Mouse (Mus musculus): ENCODE results near the gene Tmc4.

The Tmc4 gene

GRCm38 (mm10) chr7:3692382-3692986, 15.1 kb upstream of the Tmc4 start, which contains the start of gene Tsen34:
Gene Tsen34, plus strand, starts transcription at chr7:3692863.
- DNase-seq (ENCODE audit: low spot score in 2 of 2): no peak

DNA sequence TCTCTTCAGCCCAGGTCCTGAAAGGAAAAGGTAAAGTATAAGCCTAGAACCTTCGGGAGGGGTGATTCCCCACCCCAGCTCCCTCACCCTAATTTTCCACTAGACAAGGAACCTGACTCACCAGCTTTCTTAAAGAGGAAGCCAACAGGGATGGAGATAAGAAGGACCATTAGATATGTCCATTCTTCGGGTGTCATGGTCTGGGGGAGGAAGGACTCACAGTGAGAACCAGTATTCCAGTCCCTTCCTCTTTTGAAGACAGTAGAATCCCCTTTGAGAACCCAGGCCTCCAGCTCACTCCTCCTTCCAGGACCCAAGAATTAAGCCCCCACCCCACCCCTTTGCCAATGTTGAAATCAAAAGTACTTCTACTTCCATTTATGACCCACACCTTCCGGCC, 14.6 kb upstream of the Tmc4 start:
- DNase-seq (ENCODE audit: low spot score in 2 of 2): no peak

DNA sequence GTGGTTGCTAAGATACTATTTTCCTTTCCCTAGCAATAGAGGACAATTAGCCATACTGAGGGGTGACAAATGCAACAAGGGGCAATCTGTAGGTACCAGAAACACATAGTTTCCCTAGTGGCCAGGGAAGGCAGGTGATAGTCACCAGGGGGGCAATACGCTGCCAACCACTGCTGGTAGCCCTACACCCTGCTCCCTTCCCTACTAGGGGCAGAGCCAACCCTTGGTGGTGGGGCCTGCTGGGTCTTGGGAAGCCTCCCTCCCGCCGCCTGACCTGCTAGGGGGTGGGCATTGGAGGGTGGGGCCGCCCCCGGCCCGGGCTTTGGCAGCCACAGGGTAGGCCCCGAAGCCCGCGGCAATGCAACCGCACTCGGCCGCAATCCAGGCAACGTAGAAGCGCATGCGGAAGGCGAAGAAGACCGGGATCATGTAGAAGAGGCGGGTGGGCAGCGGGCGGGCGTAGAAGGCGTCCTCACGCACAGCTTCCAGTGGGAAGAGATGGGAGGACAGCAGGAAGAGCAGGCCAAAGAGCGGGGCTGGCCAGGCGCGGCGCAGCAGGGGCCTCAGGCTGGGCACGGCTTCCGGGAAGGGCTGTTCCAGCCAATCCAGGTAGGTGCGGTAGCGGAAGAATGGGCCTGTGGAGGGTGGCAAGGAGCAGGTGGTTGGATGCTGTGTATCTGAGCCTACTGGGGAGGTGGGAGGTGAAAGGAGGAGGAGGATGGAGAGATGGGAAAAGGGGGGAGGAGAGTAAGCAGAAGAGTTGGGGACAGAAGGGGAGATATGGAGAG, 8.2 kb upstream of the Tmc4 start:
- DNase-seq (ENCODE audit: low spot score in 2 of 2): no peak

DNA sequence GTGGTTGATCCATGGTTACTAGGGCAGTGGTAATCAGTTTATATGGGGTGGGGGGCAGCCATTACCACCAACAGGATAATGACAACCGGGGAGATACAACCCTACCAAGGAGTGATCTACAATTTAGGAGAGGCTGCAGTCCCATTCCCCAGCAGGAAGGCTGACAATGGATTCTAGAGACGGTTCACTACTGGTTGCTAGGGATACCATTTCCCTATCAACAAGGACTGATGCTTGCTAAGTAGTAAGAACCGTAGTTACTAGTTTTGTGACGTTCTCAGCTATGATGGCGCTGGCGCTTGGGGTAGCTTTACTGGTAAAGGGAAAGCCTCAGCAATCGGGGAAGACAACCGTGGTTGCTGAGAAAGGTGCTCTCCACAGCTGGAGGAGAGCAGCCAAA, 7.3 kb upstream of the Tmc4 start:
- DNase-seq (ENCODE audit: low spot score in 2 of 2): no peak

DNA sequence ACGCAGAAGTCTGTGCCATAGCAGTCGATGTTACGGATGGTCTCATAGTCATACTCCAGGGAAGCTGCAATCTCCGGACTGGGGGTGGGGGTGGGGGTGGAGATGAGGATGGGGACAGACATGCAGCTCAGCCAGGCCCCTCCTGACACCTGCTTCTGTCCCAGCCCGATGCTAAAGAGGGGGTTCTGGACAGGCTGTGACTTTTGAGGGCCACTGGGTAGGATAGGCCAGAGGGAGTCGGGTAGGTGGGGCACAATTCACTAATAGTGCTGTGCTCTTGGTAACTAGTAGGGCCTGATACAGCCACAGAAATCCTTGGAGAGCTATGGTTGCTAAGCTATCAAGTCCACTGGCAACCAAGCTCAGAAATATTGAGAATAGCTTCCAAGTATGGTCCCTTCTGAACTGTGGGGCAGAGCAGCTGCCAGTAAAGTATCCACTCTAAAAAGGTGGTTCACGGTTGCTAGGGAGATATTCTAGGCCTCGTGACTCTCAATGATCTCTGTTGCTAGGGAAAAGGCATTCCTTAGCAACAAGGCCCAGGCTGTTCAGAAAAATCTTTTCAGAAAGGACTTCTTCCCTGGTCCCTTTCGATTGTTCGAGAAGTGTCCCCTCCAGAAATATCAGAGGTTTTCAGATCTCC, 6.7 kb upstream of the Tmc4 start:
- DNase-seq (ENCODE audit: low spot score in 2 of 2): no peak

DNA sequence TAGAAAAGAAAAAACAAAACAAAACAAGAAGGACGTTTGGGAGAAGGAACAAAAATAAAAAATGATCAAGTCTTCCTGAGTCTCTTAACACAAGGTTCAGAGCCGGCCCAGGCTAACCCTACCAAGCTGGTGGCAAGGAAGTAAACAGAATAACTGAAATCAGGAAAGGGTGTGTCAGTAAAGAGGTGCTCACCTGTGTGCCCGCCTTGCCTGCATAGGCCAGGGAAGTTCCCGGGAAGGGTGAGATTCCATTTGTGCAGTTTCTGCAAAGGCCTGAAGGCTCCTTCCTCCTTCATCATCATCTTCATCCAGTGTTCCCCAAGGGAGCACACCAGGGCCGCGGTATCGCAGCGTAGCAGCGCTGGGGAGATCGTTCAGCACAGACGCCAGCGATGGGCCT, 982 bp downstream of the Tmc4 start:
- no peak for DNase-seq (ENCODE audit: low spot score in 2 of 2)

GRCm38 (mm10) chr7:3675228-3675548, 2.2 kb downstream of the Tmc4 start:
- DNase-seq (ENCODE audit: low spot score in 2 of 2): no peak

GRCm38 (mm10) chr7:3674507-3675227, 2.7 kb downstream of the Tmc4 start:
- DNase-seq (ENCODE audit: low spot score in 2 of 2): peak; percentile 64 to 89

- DNase-seq (ENCODE audit: low spot score in 2 of 2): no peak
These were observed 10.4 kb downstream of the Tmc4 start for GRCm38 (mm10) chr7:3666921-3667391.

DNA sequence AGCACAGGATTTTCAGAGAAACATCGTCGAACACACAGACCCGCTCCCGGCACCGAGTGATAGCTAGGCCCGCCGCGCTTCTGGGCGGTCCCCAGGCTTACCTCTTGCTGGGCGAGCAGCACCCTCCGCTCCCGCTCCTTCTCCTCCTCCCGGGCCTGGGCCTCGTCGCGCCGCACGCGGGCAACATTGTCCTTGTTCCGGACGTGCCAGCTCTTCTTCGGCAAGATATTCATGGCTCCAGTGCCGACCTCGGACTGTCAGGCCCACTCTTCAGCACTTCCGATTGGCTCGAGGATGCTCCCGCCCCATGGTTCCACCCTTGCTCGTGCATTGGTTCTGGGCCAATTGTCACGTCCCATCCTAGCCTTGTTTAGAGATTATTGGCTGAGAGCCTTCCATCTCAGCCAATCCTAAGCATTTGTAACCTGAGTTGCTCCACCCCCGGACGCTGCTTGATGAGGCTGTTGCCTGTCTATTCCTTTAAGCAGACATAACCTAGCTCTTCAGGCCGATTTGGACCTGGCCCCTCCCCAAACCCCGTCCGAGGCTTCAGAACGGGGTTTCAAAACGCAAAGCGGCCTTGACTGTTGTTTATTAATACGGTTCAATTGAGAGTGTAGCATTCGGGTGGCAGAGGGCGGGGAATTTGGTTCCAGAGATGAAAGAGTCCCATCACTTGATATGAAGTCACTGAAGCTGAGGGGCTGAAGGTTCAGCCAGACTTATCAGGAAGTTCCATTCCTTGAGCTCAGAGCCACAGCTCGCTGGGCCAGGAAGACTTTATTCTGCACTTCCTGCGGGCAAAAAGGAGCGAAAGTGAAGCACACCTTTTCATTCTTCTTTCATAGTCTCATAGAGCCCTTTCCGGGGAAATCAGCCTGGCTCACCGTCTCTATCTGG, 11.9 kb downstream of the Tmc4 start, which contains the start of gene Leng1:
Leng1 (minus strand) TSS at position 626 of the 900 bp plus-strand sequence.
- DNase-seq (ENCODE audit: low spot score in 2 of 2): peak; percentile 85 to 88

DNA sequence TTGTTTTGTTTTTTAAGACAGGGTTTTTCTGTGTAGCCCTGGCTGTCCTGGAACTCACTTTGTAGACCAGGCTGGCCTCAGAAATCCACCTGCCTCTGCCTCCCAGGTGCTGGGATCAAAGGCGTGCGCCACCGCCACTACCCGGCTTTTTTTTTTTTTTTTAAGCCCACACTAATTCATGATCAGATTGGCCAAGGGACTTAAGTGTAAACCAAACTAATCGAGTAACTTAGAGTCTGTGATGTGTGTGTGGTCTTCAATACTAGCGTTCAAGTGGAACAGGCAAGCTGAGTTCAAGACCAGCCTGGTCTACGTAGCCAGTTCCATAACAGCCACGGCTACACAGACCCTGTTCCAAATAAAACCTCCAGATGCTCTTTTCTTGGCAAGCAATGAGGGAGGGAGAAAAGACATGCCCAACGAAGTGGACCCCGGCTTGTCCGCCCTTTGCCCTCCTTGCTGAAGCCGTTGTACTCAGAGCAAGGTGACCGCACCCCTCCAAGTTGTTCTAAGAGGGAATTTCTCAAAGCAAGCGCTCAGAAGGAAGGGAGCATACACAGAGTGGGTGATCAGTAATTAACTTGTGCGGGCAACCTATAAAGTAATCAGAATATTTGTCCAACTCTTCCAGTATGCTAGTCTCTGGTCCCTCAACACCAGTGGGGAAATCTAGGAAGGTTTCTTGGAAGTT, 12.7 kb downstream of the Tmc4 start:
- DNase-seq (ENCODE audit: low spot score in 2 of 2): no peak

DNA sequence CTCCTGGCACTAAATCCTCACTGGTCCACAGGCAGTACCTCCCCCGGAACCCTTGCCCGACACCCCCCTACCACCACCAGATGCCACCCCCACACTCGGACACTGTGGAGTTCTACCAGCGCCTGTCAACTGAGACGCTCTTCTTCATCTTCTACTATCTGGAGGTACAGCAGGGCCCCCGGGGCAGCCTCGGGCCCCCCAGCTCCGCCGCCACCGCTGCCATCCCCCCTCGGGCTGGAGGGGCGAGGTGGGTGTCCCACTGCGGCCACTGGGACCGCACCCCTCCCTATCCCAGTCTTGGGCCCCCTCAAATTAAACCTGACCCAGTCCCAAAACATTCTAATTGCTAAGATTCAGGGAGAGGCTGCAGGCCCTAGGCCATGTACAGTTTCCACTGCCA, 18.8 kb downstream of the Tmc4 start:
- DNase-seq (ENCODE audit: low spot score in 2 of 2): no peak

DNA sequence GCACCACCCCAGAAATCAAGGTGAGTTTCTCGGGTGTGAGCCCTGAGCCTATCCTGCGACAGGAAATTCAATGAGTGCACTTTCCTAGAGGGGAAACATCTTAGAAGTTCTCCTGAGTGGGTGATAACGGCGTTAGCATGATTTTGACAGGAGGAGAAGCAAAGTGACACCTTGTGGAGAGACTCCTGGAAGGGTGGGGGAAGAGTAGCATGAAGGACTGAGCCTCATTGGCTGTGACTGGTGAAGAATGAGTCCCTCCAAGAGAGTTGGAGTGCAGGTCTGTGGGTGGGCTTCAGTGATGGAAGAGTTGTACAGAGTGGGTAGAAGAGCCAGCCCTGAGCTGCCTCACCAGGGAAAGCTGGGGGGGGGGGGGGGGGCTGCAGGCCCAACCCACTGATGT, 20.4 kb downstream of the Tmc4 start:
- DNase-seq (ENCODE audit: low spot score in 2 of 2): no peak

- DNase-seq (ENCODE audit: low spot score in 2 of 2): no peak
These were observed 30.7 kb downstream of the Tmc4 start for GRCm38 (mm10) chr7:3646641-3647040.

DNA sequence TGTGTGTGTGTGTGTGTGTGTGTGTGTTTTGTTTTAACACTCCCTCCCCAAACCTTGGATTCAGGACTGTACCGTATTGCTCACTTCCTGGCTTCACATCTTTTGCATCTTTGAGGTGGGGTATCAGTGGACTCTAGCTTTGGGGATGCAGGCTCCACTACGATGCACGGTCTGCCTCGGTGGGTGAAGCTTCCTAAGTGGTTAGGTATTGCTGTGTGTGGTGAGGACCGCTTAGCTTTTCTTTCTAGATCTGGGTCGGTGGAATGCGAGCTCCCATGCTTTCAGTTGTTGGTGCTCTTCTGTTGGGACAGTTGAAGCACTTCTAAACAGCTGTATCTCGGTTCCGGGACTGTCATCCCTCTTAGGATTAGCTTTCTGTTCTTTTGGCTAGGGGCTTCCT, 31.2 kb downstream of the Tmc4 start:
- DNase-seq (ENCODE audit: low spot score in 2 of 2): no peak

DNA sequence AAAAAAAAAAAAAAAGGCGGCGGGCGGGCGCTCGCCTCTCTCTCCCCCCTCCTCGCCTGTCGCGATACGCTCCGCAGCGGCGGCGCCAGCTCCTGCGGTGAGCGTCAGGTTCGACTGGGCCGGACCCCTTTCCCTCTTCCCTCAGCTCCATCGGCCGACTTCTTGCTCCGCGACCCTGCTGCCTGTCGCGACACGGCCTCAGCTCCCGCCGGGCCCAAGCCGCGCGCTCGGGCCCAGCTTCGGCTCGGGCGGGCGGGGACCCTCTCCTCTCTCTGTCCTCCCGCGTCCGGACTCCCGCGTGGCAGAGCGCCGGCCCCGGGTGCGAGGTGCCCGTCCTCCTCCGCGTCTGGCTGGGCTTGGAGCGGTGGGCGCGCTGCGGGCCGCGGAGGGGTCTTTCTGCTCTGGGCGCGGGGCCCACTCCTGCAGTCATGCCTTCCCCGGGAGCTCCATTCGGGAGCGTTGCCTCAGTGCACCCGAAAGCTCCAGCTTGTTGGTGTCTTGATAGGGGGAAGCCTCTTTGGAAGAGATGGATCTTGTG, 31.8 kb downstream of the Tmc4 start:
- DNase-seq (ENCODE audit: low spot score in 2 of 2): no peak

- peak; percentile 95 to 99 for DNase-seq (ENCODE audit: low spot score in 2 of 2)
These were observed 32.5 kb downstream of the Tmc4 start, which contains the start of gene Cnot3 for GRCm38 (mm10) chr7:3644672-3645487. Gene Cnot3, plus strand, starts transcription at chr7:3645268.

GRCm38 (mm10) chr7:3644348-3644671, 33.0 kb downstream of the Tmc4 start:
- DNase-seq (ENCODE audit: low spot score in 2 of 2): peak in 1 of 2 experiments; percentile 92

GRCm38 (mm10) chr7:3643843-3644242, 33.5 kb downstream of the Tmc4 start:
- no peak for DNase-seq (ENCODE audit: low spot score in 2 of 2)

Data from thymus, postnatal 10 days (tissue).